Mouse (Mus musculus) olfactory bulb, adult 2 months (tissue): Measurements from ENCODE around the gene Gstm4.

Source experiments
- CTCF ChIP-seq: fragments of 200-500 bp; IDR thresholded peaks from 2 replicates; pipeline ENCODE4 v1.5.1; 2012; ENCODE audit warnings: low read depth, mild to moderate bottlenecking, low read length, moderate library complexity; ENCODE audit not compliant: insufficient read depth
- POLR2A ChIP-seq: fragments of 200-500 bp; IDR thresholded peaks from 2 replicates; pipeline ENCODE4 v1.6.1; 2012; ENCODE audit warnings: mild to moderate bottlenecking, low read depth, low read length, moderate library complexity; ENCODE audit not compliant: insufficient read depth

GRCm38 (mm10) chr3:108094146-108094545 lies 49.5 kb upstream of the Gstm4 start:
- TF ChIP-seq CTCF (no peak), POLR2A (no peak)
